8 mouse cellular contexts compared by ENCODE assay signal in the genomic region with DNA sequence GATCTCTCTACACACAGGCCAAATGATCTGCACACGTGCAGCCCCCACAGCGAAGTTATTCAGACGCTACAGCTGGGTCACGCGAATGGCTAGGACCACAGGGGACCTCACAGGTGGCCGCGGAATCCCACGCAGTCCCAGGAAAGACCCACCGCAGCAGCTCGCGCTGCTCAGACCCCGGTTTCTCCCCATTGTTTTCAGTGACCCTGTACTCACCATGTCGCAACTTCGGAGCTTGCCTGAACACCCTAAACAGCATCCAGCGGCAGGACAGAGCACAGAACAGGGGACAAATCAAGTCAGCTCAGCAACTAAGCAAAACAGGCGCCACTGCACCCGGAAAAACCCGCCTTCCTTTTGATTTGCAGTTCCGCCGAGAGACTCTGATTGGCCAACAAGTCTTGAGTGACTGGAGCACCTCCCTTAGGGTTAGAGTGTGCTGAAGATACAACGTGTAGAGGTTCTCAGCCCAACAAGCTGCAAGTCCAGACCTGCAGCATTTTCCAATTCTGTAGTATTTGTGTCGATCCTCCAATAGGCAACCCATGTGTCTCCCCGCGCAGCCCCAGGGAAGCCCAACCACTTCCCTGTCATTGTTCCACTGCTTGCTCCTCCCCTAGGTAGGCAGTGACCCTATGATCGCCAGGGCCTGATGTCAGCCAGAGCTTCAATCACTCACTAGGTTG. TPM values are rescaled to one million over a fixed set of nuclear protein-coding genes. Genes with fewer than 3 reads are reported as not detected.
DNase-seq lines count a peak whose midpoint lies in the region; ATAC-seq lines count a peak whose summit lies in the region.
"Not testable (repeated sequence)": the region's sequence is repeated elsewhere in the genome, so short reads cannot be mapped to it uniquely, and the experiment has no call there.

No protein-coding gene starts in this region.

- ATAC-seq in common myeloid progenitor, adult 5-6 weeks (replicated peaks; ENCODE audit: low read depth, poor library complexity, severe bottlenecking) = peak; percentile 98
- ATAC-seq in hindbrain, embryonic 16.5 days = peak; percentile 97

- not testable (repeated sequence) for H3K36me3 ChIP-seq in hindbrain, embryonic 16.5 days (ENCODE audit: control insufficient read depth, insufficient read depth, low read length)

- H3K27ac ChIP-seq in hindbrain, embryonic 16.5 days (ENCODE audit: low read depth, low read length) = not testable (repeated sequence)

- not testable (repeated sequence) for H3K9me3 ChIP-seq in hindbrain, embryonic 16.5 days (ENCODE audit: control insufficient read depth, low read length)

- peak overlapping the region; percentile 68 for H3K9ac ChIP-seq in hindbrain, embryonic 16.5 days (ENCODE audit: low read depth, low read length)

- WGBS in hindbrain, embryonic 16.5 days = 2% methylated on average over 25 of the region's 25 CpGs

- not testable (repeated sequence) for H3K4me1 ChIP-seq in hindbrain, embryonic 16.5 days (ENCODE audit: control insufficient read depth, insufficient read depth, low read depth, low read length)

- peak; percentile 46 for DNase-seq in WW6 (ENCODE audit: low read depth, low spot score)
- peak; percentile 36 for DNase-seq in gastrocnemius, adult 18-20 months (ENCODE audit: low spot score)
- DNase-seq in left cerebral cortex, adult 11 months (ENCODE audit: low spot score) = peak; percentile 14
- DNase-seq in lung, postnatal 36 days = peak; percentile 60
- peak; percentile 67 for DNase-seq in retina, postnatal 1 day
- peak; percentile 28 to 55 for DNase-seq in urinary bladder, adult 18-20 months (ENCODE audit: low spot score in 2 of 2)

- not testable (repeated sequence) for H3K27me3 ChIP-seq in hindbrain, embryonic 16.5 days (replicated peaks; ENCODE audit: control insufficient read depth, insufficient read depth, low read length)

- peak overlapping the region; percentile 79 for H3K4me2 ChIP-seq in hindbrain, embryonic 16.5 days (ENCODE audit: low read length)

- H3K4me3 ChIP-seq in hindbrain, embryonic 16.5 days (ENCODE audit: low read length) = peak overlapping the region; percentile 56

RNA-seq across cellular contexts. Expression of a gene that starts 44.4 kb away (rescaled TPM):
- total RNA-seq in common myeloid progenitor, adult 5-6 weeks (2017) = 13.8 and 17.6 TPM in 2 replicates
- total RNA-seq in gastrocnemius, adult 18-20 months (2021) = under 1 TPM; 0.98 to 1.00 TPM
- 5.1 and 5.7 TPM in 2 replicates for polyA plus RNA-seq in hindbrain, embryonic 16.5 days (2015; fragmentation: Nextera tagmentation; extraction: Ambion mirVana)

Comparison
In these comparisons a context has a peak if more than half of its experiments do, and no peak if none do; other contexts are left out.
1. DNase-seq: peak in every context shown above with its lines; median percentile 67 in retina, postnatal 1 day; 60 in lung, postnatal 36 days; 46 in WW6; 42 in urinary bladder, adult 18-20 months; 36 in gastrocnemius, adult 18-20 months; 14 in left cerebral cortex, adult 11 months.